Mouse (Mus musculus) CH12.LX (cell line): ENCODE data around the gene Slc48a1.

ENCODE experiments used
- CTCF ChIP-seq, 2 experiments: IDR thresholded peaks in 1 of 2; conservative IDR thresholded peaks in 1 of 2; 2 replicates each; pipeline ENCODE4 v1.5.1; 2011 to 2012; ENCODE audit warnings: low read depth in 2 of 2, low read length in 2 of 2, improper control_type of control experiment in 1 of 2, inconsistent platforms in 1 of 2, mild to moderate bottlenecking in 1 of 2, moderate library complexity in 1 of 2
- EP300 ChIP-seq: IDR thresholded peaks from 2 replicates; pipeline ENCODE4 v1.6.1; 2011; ENCODE audit warnings: low read length, improper control_type of control experiment
- MEF2A ChIP-seq: IDR thresholded peaks from 2 replicates; pipeline ENCODE4 v1.6.1; 2014; ENCODE audit warnings: low read depth, mild to moderate bottlenecking, inconsistent platforms, low read length, improper control_type of control experiment, borderline replicate concordance
- POLR2A ChIP-seq: IDR thresholded peaks from 2 replicates; pipeline ENCODE4 v1.6.1; 2011; ENCODE audit warnings: low read depth, mild to moderate bottlenecking, improper control_type of control experiment, low read length
- RAD21 ChIP-seq: IDR thresholded peaks from 2 replicates; pipeline ENCODE4 v1.6.1; 2011; ENCODE audit warnings: low read depth, mild to moderate bottlenecking, low read length, improper control_type of control experiment, moderate library complexity
- ZKSCAN1 ChIP-seq: IDR thresholded peaks from 2 replicates; pipeline ENCODE4 v1.6.1; 2012; ENCODE audit warnings: low read depth, inconsistent platforms, low read length, improper control_type of control experiment, borderline replicate concordance

GRCm38 (mm10) chr15:97819937-97820336, 41.6 kb downstream of the Slc48a1 start:
- no peak for TF ChIP-seq EP300
- TF ChIP-seq ZKSCAN1: no peak
- no peak for TF ChIP-seq MEF2A
- no peak for TF ChIP-seq CTCF (conservative IDR thresholded peaks at IDR 0.05 in 1 of 2, IDR thresholded peaks at IDR 0.05 in 1 of 2; ENCODE audit: low read depth in 2 of 2, low read length in 2 of 2)
- TF ChIP-seq POLR2A: no peak
- no peak for TF ChIP-seq RAD21
